Mouse (Mus musculus): ENCODE measurements at regions not wholly inside any gene's neighbourhood (a gene's known extent, or its start where the extent isn't known, plus 50 kb on each side); places are given as distances from the start of the nearest gene placed in this dataset.

DNA sequence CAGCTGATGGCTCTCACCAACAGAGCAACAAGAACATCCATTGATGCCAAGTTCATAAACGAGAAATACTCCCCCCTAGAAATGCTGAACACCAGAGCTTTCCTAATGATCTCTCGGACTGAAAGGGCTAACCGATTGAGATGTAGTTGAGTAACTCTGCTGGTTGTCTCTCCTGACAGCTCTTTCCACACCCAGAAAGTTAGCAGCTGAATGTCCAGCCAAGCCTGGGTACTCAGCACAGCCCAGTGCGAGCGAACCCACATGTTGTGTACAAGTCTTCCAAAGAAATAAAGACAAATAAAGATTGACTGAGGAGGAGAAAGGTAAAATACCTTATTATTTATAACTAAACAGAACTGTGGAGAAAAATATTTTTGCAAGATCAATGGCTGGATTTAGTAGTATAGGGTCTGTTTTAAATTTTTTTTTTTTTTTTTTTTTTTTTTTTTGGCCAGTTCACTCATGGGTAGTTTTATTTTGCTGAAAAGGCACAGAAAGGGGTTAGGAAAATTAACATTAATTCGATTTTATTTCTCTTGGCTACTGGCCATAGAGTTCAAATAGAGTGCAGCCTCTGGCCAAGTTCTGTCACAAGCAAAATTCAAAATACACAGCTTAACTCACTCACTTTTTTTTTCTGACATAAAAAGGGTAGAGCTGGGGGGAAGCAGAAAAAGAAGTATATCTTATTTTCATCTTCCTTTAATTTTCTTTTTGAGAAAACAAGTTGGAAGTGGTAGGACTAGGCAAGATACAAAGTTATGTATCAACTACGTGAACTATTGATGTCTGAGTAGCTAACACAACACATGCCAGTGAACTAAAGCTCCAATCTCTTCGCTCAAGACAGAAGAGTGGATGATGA is 261.2 kb upstream of the Npvf start:
- no peak for DNase-seq (ENCODE audit: low spot score in 2 of 2)

GRCm38 (mm10) chr6:50918248-50918647 is 264.0 kb upstream of the Npvf start:
- no peak for DNase-seq (ENCODE audit: low spot score in 2 of 2)

DNA sequence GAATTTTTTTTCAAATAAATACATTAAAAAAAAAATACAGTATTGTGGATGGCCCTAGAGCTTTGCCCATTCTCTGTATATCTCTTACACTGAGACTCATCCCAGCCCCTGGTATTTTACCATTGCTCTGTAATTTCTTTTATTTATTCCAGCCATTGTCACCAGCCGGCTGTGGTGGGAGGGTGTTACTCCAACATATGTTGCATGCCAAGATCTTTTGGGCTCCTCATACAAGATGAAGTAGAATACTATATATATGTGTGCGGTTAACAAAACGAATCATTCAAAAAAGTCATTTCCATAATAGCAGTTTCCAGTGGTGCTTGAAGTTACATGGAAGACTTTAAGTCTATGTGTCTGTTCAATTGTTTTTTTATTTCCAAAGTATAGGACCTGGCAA is 268.0 kb upstream of the Npvf start:
- DNase-seq (ENCODE audit: low spot score in 2 of 2), result no peak

GRCm38 (mm10) chr6:50924571-50924970 is 270.3 kb upstream of the Npvf start:
- no peak for DNase-seq (ENCODE audit: low spot score in 2 of 2)

GRCm38 (mm10) chr6:50924998-50925397 is 270.8 kb upstream of the Npvf start:
- DNase-seq (ENCODE audit: low spot score in 2 of 2), result no peak

DNA sequence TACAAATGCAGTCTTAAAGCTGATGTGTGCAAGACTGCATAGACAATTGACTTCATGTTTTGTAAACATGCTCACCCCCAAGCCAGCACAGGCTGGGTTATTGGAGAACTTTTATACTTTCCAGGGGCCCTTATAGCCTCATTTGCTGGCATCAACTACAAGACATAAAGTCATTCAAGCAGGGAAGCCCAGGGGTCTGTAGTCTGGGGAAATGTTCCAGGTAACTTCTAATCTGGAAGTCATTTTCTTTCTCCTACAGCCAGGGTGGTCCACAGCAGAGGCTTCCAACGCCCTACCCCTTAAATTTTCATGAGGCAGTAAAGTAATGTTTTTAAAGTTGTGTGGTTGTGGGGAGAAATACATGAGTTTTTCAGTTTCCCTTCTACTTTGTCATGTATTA is 272.1 kb upstream of the Npvf start:
- DNase-seq (ENCODE audit: low spot score in 2 of 2), result no peak

GRCm38 (mm10) chr6:50929503-50929902 is 275.3 kb upstream of the Npvf start:
- no peak for DNase-seq (ENCODE audit: low spot score in 2 of 2)

DNA sequence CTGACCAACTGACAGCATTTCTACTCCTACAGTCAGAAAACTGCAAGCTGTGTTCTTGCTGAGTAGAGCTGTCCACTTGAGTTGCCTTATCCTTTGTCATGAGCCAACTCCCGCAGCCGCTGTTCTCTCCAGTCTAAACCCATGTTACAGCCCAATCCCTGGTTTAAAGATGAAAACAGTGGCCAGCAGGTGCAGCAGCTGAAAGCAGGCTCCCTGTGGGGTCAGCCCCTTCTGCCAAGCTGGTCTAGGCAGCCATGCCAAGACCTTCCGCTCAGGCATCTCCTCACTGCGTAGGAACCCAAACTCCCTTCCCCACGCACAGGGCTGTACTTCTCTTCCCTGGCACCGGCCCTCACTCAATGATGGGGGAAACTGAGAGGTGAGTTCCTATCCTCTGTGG is 279.3 kb upstream of the Npvf start:
- DNase-seq (ENCODE audit: low spot score in 2 of 2), result no peak

DNA sequence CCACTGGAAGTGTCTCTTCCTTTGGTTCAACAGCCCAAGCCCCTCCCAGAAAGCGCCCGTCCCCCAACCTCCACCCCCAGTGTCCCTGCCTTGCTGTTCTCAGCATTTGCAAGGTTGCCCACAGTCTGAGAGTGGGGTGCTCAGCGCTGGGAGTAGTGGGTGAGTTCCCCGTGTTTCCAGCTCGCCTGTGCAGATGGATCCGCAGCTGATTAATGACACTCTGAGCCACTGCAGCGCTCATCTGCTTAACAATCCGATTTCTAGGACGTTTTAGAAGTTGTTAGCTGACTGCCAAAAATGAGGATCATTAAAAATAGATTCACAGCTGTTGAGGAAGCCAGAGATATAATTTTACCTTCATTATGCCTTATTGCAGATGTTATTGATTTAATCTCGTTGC is 280.0 kb upstream of the Npvf start:
- DNase-seq (ENCODE audit: low spot score in 2 of 2), result no peak

DNA sequence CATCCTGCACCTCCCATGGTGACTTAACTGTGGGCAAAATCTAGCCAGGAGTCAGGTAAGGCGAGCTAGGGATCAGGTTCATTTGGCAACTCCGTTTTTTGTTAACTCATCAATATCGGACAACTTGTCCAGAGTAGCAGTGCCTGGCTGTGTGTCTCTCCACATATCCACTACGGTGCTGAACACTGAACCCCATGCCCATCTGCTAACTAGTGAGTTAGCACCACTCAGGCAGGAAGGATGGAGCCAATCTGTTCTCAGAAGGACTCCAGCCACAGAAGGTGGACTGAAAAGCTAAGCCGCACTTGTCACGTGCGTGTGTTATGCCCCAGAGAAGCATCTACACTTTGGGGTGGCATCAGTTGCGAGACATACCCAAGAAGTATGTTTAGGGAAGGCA is 282.1 kb upstream of the Npvf start:
- no peak for DNase-seq (ENCODE audit: low spot score in 2 of 2)

- DNase-seq (ENCODE audit: low spot score in 2 of 2), result peak; percentile 64 to 79
Observed at GRCm38 (mm10) chr6:50937094-50937493, 282.9 kb upstream of the Npvf start.

DNA sequence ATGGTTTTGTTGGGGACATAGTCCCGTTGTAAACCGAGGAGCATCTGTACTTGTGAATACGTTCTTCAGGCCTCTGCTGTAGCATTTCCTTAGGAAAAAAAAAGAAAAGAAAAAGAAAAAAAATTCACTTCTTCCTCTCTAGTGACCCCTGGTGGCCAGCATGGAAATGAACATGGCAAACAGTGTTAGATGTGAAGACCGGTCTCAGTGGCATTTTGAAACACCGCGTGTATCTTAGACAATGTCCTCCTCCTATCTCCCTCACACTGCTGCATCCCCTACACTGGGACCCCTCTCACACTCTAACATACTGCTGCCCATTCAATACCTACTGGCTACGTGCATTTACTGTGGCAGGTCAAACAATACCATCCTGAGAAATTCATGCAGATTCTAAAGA is 284.6 kb upstream of the Npvf start:
- DNase-seq (ENCODE audit: low spot score in 2 of 2), result no peak

DNA sequence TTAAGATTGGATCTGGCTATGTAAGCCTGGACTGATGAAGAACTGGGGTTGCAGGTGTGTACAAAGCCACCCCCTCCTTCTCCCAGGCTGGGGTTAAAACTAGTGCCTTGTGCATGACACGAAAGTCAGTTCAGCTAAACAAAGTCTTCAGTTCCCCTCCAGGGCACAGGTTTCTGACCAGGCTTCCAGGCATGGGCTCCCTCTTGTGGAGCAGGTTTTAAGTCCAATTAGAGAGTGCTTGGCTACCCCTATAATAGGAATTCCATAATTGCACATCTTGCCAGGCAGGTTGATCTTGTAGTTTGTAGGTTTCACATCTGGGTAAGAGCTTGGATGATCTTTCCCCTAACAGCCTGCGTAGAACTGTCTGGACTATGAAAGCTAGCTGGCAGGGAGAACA is 285.2 kb upstream of the Npvf start:
- DNase-seq (ENCODE audit: low spot score in 2 of 2), result no peak

DNA sequence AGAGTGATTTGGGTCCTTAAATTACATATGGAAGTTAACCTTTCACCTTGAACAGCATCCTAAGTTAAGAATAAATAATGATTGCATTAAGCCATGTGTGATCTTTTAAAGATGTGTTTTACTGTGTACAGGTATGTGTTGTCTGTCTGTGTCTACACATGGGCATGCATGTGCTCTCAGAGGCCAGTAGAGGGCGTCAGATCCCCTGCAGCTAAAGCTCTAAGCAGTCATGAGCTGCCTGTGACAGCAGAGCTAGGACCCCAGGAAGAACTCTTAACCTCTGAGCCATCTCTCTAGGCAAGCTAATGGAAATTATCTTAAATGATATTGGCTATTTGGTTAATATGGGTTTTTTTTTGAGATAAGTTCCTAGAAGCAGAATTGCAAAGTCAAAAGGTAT is 285.9 kb upstream of the Npvf start:
- DNase-seq (ENCODE audit: low spot score in 2 of 2), result no peak

- DNase-seq (ENCODE audit: low spot score in 2 of 2), result no peak
Observed at GRCm38 (mm10) chr6:50940641-50941398, 286.6 kb upstream of the Npvf start.

DNA sequence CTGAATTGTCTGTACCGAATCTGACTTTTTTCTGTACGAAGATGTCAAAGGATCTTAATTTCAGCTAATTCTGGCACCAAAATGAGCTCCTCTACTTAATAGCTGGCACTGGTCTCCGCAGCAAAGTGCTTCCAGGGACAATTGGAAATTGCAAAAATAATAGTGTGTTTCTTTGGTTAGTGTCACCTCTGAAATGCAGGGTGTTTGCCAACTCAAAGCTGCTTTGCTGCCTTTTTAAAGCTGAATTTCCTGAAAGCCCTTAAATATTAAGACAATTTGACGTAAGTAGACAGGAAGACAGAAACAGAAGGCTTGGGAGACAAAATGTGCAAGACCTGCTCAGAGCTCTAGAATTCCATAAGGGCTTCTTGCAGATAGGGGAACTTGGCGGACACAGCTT is 288.5 kb upstream of the Npvf start:
- no peak for DNase-seq (ENCODE audit: low spot score in 2 of 2)

- no peak for DNase-seq (ENCODE audit: low spot score in 2 of 2)
Observed at GRCm38 (mm10) chr6:50948061-50948460, 293.8 kb upstream of the Npvf start.

- DNase-seq (ENCODE audit: low spot score in 2 of 2), result no peak
Observed at GRCm38 (mm10) chr6:50949361-50949760, 295.1 kb upstream of the Npvf start.

- no peak for DNase-seq (ENCODE audit: low spot score in 2 of 2)
Observed at GRCm38 (mm10) chr6:50949883-50950583, 295.8 kb upstream of the Npvf start.

- no peak for DNase-seq (ENCODE audit: low spot score in 2 of 2)
Observed at GRCm38 (mm10) chr6:50957328-50957900, 303.2 kb upstream of the Npvf start.

GRCm38 (mm10) chr6:50960341-50960740 is 306.1 kb upstream of the Npvf start:
- DNase-seq (ENCODE audit: low spot score in 2 of 2), result no peak

DNA sequence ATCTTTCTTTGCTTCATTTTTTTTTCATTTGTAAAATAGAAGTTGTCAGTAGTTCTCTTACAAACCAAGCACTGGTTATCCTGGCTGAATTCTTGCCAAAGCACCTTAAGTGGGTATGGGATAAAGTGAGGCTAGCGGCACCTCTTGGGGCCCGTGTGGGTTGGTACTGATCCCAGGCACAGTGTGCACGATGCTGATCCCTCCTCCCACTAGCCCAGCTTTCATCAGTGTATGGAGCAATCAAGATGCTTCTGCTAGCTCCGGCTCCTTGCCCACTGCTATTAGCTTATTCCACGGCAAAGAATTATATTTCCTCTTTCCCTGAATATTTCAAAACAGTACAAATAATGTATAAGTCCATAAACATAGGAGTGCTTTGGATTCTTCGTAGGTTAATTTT is 307.4 kb upstream of the Npvf start:
- DNase-seq (ENCODE audit: low spot score in 2 of 2), result no peak
